ENCODE assay signal across 10 mouse cellular contexts in genomic region chr8:72189417-72190214, GRCm38 (mm10). TPM values are rescaled to one million over a fixed set of nuclear protein-coding genes. Genes with fewer than 3 reads are reported as not detected.
DNase-seq lines count a peak whose midpoint lies in the region; ATAC-seq and TF ChIP-seq lines count a peak whose summit lies in the region.
"Had no signal": no experiment of that assay in that cellular context is flagged by ENCODE, and none has a peak within 500 bp of the region (broad histone marks: within the 10 kb centered on the region; RNA-seq: fewer than 3 reads in every experiment).

Hsh2d (plus strand) TSS chr8:72189638.

- peak; percentile 59 for TF ChIP-seq CTCF in stomach, postnatal 0 days (IDR thresholded peaks at IDR 0.05; ENCODE audit: low read depth)
- TF ChIP-seq CTCF in left cerebral cortex, adult 2 months (IDR thresholded peaks at IDR 0.05): no peak; the same call in 1 of the 2 replicates

- intact Hi-C loops in left cerebral cortex, adult 2 months (cut with DNase I): no loop called here

- TF ChIP-seq EP300 in stomach, postnatal 0 days (optimal IDR thresholded peaks at IDR 0.05): no peak

- no peaks in the 10 kb centered on the region for H3K9me3 ChIP-seq in stomach, postnatal 0 days (ENCODE audit: control insufficient read depth, low read length)
- H3K9me3 ChIP-seq in forebrain, embryonic 15.5 days: no peaks in the 10 kb centered on the region

- no peaks in the 10 kb centered on the region for H3K36me3 ChIP-seq in stomach, postnatal 0 days (ENCODE audit: control insufficient read depth, insufficient read depth, low read length)
- no peaks in the 10 kb centered on the region for H3K36me3 ChIP-seq in forebrain, embryonic 15.5 days
- H3K36me3 ChIP-seq: limb, embryonic 13.5 days had no signal

- H3K4me3 ChIP-seq in stomach, postnatal 0 days (ENCODE audit: low read depth, low read length): peak within 1 kb of the TSS; percentile 10; the same call in 1 of the 2 replicates
- no peak within 1 kb of the TSS for H3K4me3 ChIP-seq in left cerebral cortex, adult 2 months
- no peak within 1 kb of the TSS for H3K4me3 ChIP-seq in forebrain, embryonic 15.5 days
- H3K4me3 ChIP-seq: limb, embryonic 13.5 days had no signal

- WGBS in stomach, postnatal 0 days: 50% methylated on average over 12 of the region's 12 CpGs
- WGBS in forebrain, embryonic 15.5 days: 71% methylated on average over 12 of the region's 12 CpGs

- no peaks in the 10 kb centered on the region for H3K27me3 ChIP-seq in stomach, postnatal 0 days (ENCODE audit: control insufficient read depth, insufficient read depth, low read length)
- no peaks in the 10 kb centered on the region for H3K27me3 ChIP-seq in forebrain, embryonic 15.5 days
- H3K27me3 ChIP-seq: limb, embryonic 13.5 days had no signal

- H3K9ac ChIP-seq in stomach, postnatal 0 days (ENCODE audit: low read length): peak within 1 kb of the TSS; percentile 27; the same call in 1 of the 2 replicates
- H3K9ac ChIP-seq in forebrain, embryonic 15.5 days (replicated peaks): no peak within 1 kb of the TSS
- H3K9ac ChIP-seq: limb, embryonic 13.5 days had no signal

- no peak within 1 kb of the TSS; the same call in 1 of the 2 replicates for H3K4me2 ChIP-seq in stomach, postnatal 0 days (replicated peaks; ENCODE audit: low read depth)
- no peak within 1 kb of the TSS for H3K4me2 ChIP-seq in forebrain, embryonic 15.5 days (replicated peaks)
- H3K4me2 ChIP-seq: limb, embryonic 13.5 days had no signal

- no peaks in the 10 kb centered on the region for H3K4me1 ChIP-seq in stomach, postnatal 0 days (replicated peaks; ENCODE audit: control insufficient read depth, insufficient read depth)
- H3K4me1 ChIP-seq in forebrain, embryonic 15.5 days: no peaks in the 10 kb centered on the region
- H3K4me1 ChIP-seq: limb, embryonic 13.5 days had no signal

- ATAC-seq in granulocyte monocyte progenitor cell, adult 5-6 weeks (replicated peaks; ENCODE audit: poor library complexity, severe bottlenecking): peak; percentile 90
- ATAC-seq in stomach, postnatal 0 days (ENCODE audit: low FRiP score, low TSS enrichment): peak; percentile 91
- no peak for ATAC-seq in forebrain, embryonic 15.5 days (replicated peaks)

- peak; percentile 20 for DNase-seq in adrenal gland, postnatal 14 days
- no peak for DNase-seq in adrenal gland, postnatal 4 days (ENCODE audit: low spot score in 2 of 2)
- peak; percentile 67 for DNase-seq in lung, postnatal 25 days (ENCODE audit: low spot score)
- DNase-seq in stomach, postnatal 0 days (ENCODE audit: low spot score): peak; percentile 85
- DNase-seq in left cerebral cortex, adult 2 months (ENCODE audit: extremely low spot score in 1 of 2, low spot score in 2 of 2): no peak
- DNase-seq in urinary bladder, postnatal 10 days (ENCODE audit: low spot score): no peak
- DNase-seq: cerebellum, adult 2 months had no signal

- peak within 1 kb of the TSS; percentile 86 for H3K27ac ChIP-seq in stomach, postnatal 0 days (replicated peaks)
- no peak within 1 kb of the TSS for H3K27ac ChIP-seq in left cerebral cortex, adult 2 months
- H3K27ac ChIP-seq in forebrain, embryonic 15.5 days (replicated peaks): no peak within 1 kb of the TSS
- H3K27ac ChIP-seq: limb, embryonic 13.5 days had no signal

RNA-seq across cellular contexts. Expression of gene Hsh2d, which starts in this region (rescaled TPM):
- total RNA-seq in adrenal gland, postnatal 14 days (2021): 0.94 TPM in 1 of 2 replicates, not detected in the other
- total RNA-seq in adrenal gland, postnatal 4 days (2021): not detected
- total RNA-seq in granulocyte monocyte progenitor cell, adult 5-6 weeks (2014; fragmentation: Nextera tagmentation): 6.2 and 14.0 TPM in 2 replicates
- total RNA-seq in granulocyte monocyte progenitor cell, adult 5-6 weeks (2017): 2.6 and 3.1 TPM in 2 replicates
- 3.9 TPM in 2 replicates for polyA plus RNA-seq in stomach, postnatal 0 days (2015; fragmentation: Nextera tagmentation; extraction: Ambion mirVana)
- total RNA-seq in left cerebral cortex, adult 2 months (2021): not detected
- not detected in 2 replicates for polyA plus RNA-seq in forebrain, embryonic 15.5 days (2015; fragmentation: Nextera tagmentation; extraction: Ambion mirVana)
- polyA plus RNA-seq: limb, embryonic 13.5 days had no signal

Comparison
In these comparisons a context has a peak if more than half of its experiments do, and no peak if none do; other contexts are left out.
1. Peak in DNase-seq in adrenal gland, postnatal 14 days; RNA of the gene not detected or under 1 TPM.
2. DNase-seq: peak in lung, postnatal 25 days (single experiment) and stomach, postnatal 0 days (single experiment); none in adrenal gland, postnatal 4 days (0 of 2), left cerebral cortex, adult 2 months (0 of 2) and urinary bladder, postnatal 10 days (single experiment).